Mouse (Mus musculus): Measurements from ENCODE around the gene Txn2.

Gene Txn2

GRCm38 (mm10) chr15:77933770-77934169, 5.0 kb upstream of the Txn2 start:
- DNase-seq: peak; percentile 100

DNA sequence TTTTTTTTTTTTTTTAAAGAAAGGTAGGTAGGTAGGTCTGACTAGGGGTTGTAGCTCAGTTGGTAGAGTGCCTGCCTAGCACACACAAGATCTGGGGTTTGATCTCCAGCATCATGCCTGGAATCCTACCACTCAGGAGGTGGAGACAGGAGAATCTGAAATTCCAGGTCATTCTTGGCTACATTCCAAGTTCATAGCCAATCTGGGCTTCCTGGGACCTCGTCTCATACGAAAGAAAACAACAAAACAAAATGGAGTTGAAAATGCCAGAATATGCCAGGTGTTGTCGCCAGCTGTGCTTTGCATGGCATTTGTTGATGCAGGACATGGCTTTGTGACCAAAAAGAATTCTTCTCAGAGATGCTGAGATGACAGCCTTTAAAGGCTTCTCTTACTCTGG, 4.4 kb upstream of the Txn2 start:
- no peak for DNase-seq

- no peak for DNase-seq
These were observed 2.8 kb upstream of the Txn2 start for GRCm38 (mm10) chr15:77931689-77932016.

GRCm38 (mm10) chr15:77930986-77931688, 2.3 kb upstream of the Txn2 start:
- no peak for DNase-seq

DNA sequence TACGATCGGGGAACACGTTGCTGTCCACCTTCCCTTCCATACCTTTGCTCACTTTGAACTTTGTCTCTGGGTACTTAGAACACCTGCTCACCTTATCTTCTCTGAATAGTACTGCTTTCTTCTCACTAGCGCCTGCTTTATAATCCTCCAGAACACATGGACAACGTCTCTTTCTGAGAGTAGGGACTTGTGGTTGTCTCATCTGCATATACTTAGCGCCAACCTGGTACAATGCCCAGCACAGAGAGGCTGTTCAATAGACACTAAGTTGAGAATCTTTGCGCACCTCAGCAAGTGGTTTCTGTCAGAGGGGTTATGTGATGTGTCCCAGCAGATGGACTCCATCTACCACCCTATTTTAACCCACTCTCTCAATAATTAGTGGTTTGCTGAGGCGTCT, 998 bp upstream of the Txn2 start:
- DNase-seq: no peak

GRCm38 (mm10) chr15:77928091-77928490, 715 bp downstream of the Txn2 start:
- no peak for DNase-seq

- DNase-seq: no peak
These were observed 1.9 kb downstream of the Txn2 start for GRCm38 (mm10) chr15:77926921-77927320.

DNA sequence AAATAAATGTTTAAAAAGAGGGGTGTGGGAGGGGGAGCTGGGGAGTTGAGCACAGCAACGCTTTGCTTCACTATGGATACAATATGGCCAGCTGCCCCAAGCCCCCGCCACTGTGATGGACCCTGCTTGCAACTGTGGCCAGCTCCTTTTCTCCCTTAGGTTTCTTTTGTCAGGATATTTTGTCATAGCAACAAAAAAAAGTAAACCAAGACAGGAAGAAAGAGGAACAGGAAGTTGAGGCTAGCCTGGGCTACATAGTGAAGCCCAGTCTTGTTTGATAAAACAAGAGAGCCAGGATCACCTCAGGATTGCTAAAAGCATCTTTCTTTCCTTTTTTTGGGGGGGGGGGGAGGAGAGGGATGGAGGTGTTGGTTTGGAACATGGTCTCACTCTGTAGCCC, 3.6 kb downstream of the Txn2 start:
- no peak for DNase-seq

DNA sequence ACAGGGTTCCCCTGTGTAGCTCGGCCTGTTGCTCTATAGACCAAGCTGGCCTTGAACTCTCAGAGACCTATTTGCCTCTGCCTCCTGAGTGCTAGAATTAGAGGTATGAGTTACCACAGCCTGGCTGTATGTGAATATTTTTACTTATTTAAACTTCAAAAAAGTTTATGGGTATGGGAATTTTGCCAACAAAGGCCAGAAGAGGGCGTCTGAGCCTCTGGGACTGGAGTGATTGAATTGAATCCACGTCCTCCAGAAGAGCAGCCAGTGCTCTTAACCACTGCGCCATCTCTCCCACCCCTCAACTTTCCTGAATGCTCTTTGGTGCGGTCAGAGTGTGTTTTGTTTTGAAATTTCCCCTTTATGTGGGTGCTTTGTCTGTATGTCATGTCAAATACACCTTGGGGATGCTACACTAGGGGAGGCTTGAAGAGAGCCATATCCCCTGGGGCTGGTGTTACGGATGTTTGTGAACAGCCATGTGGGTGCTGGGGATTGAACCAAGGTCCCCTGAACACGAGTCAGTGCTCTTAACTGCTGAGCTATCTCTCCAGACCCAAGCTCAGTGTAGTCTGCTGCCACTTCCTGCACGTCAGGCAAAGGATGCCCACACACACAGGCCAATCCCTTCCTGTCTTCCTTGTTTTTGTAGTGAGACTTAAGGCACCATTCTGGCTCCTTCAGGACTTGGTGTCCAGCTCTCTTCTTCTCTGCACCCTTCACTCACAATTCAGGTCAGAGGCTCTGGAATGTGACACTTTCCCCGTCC, 5.4 kb downstream of the Txn2 start:
- DNase-seq: no peak

DNA sequence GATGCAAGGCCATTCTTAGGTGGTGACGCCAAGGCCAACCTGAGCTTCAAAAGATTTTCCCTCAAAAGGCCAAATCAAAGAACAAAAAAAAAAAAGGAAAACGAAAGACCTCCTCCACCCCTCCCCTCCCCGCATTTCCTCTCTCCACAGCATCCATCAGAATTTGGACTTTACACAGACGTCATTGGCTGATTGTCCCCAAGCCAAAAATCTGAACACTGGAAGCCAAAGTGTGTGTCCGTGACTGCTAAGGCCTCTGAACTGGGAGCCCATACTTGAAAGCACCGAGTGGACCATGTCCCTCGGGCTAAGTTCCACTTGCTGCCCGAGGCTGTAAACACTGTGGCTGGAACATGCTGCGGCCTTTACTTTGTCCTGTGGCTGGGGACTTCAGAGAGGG, 6.1 kb downstream of the Txn2 start:
- DNase-seq: no peak

DNA sequence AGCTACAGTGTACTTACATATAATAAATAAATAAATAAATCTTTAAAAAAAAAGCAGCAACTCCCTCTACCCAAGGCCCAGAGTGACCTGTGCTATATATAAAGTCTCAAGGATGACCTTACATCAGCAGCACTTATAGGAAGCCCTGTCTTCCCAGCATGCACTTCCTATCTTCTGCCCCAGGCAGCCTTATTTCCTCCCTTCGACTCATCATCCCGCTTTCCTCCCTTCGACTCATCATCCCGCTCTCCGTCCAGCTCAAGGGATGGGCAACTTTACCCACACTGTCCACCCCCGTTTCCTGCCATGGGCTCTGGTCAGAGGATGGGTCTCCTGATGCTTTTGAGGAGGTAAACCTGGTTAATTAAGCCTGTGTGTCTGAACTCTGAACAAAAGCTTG, 7.2 kb downstream of the Txn2 start:
- no peak for DNase-seq

GRCm38 (mm10) chr15:77920511-77921462, 8.0 kb downstream of the Txn2 start:
- no peak for DNase-seq

GRCm38 (mm10) chr15:77919441-77919840, 9.4 kb downstream of the Txn2 start:
- no peak for DNase-seq

GRCm38 (mm10) chr15:77916851-77917544, 11.8 kb downstream of the Txn2 start:
- DNase-seq: peak; percentile 92 to 98

DNA sequence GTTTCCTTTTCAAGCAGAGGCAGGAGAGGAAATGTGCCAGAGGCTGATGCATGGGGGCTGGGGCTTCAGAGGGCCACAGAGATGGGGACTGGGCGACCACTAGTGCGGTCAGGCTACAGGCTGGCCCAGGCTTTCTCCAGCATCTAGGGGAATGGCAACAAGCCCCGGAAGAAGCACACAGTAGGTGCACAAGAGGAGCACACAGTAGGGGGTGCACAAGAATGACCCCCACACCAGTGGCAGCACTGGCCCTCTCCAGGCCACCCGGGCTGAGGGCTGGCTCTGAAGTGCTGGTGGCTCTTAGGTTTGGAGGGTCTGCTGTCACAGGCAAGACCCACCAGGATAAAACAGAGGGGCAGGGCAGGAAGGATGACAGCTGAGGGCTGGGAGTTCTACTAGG, 13.5 kb downstream of the Txn2 start:
- no peak for DNase-seq

DNA sequence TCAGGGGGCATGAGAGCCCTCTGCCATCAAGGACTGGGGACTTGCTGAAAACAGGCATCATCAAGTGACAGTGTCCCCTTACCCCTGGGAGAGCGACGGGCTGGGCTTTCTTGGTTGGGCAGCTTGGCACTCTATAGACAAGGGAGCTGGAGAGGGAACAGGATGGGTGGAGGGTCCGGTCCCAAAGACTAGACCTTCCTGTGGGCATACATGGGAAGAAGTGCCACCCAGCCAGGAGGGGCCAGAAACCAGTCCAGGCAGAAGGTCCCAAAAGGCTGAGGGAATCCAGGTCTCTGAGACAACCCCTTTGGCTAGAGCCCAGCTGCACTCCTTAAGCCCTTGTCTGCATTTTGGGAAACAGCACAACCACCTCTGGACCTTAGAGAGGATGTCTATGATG, 14.3 kb downstream of the Txn2 start:
- no peak for DNase-seq

DNA sequence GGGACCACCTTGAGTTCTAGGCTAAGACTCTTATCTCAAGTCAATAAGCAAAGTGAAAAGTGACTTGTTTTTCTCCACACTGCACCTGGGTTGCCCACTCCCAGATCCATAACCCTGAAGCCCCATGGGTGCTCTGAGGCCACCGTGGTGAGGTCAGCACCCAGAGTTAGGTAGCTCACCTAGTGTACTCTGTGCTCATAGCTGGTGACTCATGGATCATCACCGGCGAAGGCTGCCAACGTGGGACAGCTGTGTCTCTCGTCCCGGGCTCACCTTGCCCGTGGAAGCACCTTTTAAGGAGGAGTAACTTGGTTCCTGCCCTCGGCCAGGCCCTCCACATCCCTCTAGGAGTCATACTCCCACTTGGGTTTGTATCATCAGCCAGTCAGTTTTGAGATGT, 15.8 kb downstream of the Txn2 start:
- no peak for DNase-seq

DNA sequence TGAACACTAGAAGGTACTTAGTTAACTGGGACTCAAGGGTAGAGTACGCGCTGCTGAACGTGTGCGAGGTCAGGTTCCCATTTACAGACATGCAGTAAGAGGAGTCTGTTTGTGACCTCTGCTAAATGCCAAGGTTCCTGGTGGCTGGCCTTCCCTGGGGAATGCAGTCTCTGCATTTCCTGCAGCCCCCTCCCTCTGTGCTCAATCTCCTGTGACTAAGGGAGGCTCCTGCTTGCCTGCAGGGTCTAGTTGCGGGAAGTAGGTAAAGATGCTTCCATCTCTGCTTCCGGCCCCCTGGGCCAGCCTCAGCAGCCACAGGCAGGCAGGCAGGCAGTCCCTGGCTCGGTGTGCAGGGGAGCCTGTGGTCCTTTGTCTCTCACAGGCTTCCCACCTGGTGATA, 16.2 kb downstream of the Txn2 start:
- no peak for DNase-seq

DNA sequence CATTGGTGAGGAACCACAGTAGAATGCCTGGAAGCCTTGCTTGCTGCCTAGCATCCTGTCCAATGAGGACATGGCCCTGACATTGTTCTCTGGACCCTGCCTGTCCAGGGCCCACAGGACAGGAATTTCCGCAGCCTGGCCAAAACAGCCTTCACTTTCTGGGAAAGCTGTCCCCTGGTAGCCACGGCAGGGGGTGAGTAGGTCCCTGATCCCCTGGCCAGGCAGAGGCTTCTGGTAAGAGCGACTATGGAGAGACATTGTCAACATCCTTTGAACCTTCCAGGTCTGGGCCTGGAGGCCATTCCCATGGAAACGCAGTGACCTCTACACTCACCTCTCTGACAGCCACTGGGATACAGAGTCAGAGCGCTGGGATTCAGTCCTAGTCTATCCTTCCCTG, 16.8 kb downstream of the Txn2 start:
- DNase-seq: no peak

GRCm38 (mm10) chr15:77911065-77911464, 17.7 kb downstream of the Txn2 start:
- no peak for DNase-seq

DNA sequence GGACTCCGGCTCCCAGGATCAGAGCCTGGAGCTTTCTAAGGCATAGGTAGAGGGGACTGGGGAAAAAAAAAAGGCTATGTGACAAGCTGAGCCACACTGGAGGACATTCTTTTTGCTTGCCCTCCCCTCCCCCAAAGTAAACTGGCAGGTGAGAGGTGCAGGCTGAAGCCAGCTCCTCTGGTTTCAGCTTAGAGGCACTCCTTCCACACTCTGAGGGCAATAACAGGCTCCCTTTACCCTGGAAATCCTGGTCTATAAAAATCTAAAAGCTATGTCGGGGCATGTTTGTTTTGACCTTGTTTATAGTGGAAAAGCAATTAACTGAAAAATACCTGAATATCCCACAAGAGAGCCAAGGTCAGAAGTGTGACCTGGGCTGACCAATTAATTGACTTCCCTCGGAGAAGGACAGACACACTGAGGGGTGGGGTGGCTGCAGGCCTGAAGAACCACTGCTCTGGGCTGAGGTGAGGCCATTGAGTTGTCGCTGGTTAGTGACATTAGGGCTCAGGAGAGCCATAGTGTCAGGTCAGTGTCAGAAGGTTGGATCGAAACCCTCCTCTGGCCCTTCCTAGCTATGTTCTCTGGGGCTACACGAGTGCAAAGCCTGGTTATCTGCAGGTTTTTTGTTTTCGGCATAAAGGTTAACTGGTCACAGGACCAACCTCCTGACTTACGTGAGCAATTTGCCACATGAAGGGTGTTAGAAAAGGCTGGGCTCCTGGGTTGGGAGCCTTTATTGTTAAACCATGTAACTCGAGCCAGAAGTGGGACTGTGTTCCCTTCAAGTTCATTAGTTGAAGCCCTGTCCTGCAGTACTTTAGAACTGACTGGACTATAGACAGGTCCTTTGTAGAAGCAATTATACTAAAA, 20.9 kb downstream of the Txn2 start:
- no peak for DNase-seq

DNA sequence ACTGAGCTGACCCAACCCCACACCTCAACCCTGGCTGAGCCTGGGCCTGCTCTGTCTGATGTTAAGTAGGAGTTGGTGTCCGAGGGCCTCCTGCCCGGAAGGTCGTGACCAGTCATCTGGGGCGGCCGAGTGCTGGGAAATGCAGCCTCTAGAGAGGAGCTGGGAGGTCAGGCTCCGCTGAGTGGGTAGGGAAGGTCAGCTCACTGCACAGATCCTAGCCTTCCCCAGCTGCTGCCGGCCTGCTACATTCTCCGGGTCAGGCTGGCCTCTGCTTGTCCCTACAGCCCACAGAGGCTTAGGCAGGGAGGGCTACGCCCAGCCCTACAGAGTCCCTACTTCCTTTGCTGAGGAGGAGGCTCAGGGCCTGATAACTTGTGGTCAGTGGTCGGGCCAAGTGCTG, 22.3 kb downstream of the Txn2 start:
- DNase-seq: no peak
